Mouse (Mus musculus): ENCODE results near the gene Gli2. TPM values are rescaled to one million over a fixed set of nuclear protein-coding genes. Genes with fewer than 3 reads are reported as not detected.

The Gli2 gene
- total RNA-seq, 2 experiments from 2014 or later: 0.78 to 1.1 TPM

DNA sequence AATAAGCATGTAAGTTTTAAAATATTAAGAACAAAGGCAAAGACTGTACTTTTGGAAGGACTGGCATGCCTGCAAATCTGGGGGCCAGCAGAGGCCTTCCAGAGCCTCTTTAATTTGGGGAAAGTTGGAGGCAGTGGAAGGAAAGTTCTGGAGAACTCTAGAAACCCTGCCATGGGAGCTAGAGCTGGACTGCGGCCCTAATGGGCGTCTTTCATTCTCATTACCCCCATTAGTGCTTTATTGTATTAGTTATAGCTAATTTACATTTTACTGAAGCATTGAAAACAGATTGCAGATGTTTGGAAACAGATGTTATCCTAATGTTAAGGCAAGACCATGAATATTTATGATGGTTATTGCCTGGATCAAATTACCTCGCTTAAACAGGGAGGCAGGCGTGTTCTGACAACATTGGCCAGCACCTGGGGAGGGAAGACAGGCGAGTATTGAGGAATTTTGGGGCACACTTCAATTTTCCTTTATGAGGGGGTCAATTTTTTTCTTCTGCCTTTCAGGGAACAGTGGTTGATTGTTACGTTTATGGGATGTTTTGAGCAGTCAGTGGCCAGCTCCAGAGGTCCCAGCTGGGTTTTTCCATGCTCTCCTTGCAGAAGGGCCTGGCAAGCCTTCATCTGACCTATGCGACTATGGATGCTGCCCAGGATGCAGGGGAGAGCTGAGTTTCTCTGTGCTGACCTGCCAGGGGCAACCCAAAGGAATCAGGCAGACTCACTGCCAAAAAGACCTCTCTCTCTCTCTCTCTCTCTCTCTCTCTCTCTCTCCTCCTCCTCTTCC lies 253.9 kb downstream of the Gli2 start:
- DNase-seq (ENCODE audit: low spot score): no peak

DNA sequence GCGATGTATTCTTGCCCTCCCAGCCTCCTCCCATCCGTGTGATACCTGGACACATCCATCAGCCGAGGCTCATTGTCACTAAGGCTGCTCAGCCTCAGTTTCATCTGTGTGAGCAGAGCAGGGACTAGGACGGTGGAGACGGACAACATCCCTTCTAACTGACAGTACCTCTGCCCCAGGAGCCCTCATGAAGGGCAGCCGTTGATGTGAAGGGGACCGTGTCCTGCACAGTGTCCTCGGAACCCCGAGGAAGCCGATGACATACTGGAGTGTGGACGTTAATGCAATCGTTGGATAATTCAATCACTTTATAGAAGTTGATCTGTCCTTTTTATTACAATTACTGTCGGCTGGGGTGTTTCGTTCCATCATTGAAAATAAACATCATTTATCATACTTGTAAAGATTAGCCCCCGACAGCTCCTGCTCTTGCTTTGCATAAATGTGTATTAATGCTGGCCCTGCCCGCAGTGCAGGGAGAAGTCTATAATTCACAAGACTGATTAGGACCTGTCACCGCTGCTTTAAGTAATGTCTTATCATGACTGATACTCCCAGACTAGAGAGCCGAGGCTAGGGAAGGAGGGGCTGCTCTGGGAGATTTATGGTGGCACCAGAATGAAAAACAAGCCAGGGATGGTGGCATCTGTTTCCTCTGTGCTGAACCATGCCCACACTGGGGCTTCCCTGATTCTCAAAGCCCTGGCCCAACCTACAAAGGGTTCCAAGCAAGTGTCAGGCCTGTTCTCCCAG lies 257.8 kb downstream of the Gli2 start:
- no peak for DNase-seq (ENCODE audit: low spot score)

DNA sequence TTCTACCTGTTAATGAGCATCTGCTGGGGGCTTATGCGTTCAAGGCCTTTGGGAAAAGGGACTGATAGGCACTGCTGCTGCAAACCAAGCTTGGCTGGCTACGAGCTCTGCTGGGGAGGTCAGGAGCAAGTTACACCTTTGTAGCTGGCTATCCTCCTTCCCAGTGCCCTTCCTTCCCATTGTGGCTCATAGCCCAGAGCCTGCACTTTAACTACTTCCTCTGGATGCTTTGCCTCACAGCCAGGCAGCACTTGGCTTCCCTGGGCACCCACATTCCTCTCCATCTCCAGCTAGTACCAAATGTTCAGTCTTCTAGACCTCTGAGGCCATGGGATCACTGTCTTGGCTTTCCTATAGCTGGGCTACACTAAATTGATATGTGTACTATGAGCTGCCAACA lies 263.5 kb downstream of the Gli2 start:
- DNase-seq (ENCODE audit: low spot score): no peak

DNA sequence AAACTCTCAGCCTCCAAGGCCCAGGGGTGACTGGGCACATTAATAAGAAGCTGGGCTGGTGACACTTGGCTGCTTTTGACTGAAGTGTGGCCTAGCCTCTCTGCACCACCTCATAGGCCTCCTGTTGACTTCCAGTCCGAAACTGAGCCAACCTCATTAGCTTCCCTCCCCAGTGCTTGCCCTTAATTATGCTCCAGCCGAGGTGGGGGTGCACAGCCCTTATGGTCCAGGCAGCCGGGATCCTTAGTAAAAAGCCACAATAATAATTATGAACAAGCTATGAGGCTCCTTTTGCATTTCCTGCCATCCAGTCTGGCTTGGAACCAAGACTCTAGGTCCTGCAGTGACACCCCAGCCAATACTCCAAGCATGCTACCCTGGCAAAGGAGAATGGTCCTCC lies 264.0 kb downstream of the Gli2 start:
- DNase-seq (ENCODE audit: low spot score): no peak

DNA sequence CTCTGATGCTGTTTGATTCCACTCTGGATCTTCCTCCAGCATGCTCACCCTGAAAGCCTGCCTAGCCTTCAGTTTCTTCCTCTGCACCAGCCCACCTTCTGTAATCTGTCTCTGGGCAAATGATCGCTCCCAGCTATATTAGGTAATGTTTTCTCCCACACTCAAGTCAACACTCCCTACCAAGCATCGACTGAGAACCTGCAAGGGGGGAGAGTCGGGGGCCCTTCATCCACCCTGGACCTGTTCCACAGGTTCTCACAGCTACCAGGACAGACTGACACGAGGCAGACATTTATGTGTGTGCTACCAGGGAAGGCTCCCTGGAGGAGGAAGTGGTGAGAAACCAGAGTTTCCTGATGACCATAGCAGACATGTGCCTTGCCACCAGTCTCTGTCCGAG lies 264.6 kb downstream of the Gli2 start:
- no peak for DNase-seq (ENCODE audit: low spot score)

DNA sequence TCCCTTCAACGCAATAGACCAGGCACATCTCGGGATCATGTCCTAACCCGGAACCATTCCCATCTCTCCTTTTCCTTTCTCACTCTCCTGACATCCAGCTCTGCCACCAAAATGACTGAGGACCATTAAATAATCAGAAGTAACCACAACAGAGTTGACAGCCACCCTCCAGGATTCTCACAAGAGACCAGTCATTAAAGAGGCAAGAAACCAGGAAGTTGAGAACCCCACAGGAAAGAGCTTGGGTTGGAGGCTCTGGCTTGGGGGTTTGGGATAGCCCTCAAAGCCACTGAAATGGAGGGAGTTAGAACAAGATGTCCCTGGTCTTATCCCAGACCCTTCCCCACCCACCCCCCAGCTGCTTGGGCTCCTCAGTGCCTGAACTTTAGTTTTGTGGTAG lies 265.9 kb downstream of the Gli2 start:
- no peak for DNase-seq (ENCODE audit: low spot score)

Small RNAs within 50 kb of the gene (microRNA-seq; reads per million reads assigned to microRNA genes)
- gene Mir6346: not detected

All from gastrocnemius, adult 18-20 months (tissue).